Mouse (Mus musculus) urinary bladder, postnatal 10 days (tissue): Measurements from ENCODE around the gene Snhg11.
"Not testable (repeated sequence)": the region's sequence is repeated elsewhere in the genome, so short reads cannot be mapped to it uniquely, and the experiment has no call there.

Source experiments
- DNase-seq: peaks from one replicate; pipeline ENCODE4 v3.0.0; 2022; ENCODE audit warnings: low spot score

The Snhg11 gene

DNA sequence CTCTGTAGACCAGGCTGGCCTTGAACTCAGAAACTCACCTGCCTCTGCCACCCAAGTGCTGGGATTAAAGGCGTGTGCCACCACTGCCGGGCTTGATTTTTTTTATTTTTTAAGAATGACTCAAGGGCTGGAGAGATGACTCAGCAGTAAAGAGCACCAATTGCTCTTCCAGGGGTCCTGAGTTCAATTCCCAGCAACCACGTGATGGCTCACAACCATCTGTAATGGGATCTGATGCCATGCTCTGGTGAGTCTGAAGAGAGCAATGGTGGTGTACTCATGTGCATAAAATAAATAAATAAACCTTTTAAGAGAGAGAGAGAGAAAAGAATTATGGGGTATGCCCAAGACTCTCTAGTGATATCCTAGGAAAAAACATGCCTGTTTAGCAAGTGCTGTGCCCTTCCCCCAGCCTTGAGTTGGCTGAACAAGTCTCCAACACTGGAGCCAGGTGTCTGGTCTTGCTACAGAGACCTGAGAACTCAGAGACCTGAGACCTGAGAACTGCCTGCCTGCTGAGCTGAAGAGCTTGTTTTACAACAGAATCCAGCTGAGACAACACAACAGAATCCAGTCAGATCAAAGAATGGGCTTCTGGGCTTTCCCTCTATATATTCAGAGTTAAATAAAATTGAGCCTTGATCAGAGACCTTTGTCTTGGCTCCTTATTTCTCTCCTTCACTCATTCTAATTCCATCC is 5.8 kb upstream of the Snhg11 start:
- no peak for DNase-seq

DNA sequence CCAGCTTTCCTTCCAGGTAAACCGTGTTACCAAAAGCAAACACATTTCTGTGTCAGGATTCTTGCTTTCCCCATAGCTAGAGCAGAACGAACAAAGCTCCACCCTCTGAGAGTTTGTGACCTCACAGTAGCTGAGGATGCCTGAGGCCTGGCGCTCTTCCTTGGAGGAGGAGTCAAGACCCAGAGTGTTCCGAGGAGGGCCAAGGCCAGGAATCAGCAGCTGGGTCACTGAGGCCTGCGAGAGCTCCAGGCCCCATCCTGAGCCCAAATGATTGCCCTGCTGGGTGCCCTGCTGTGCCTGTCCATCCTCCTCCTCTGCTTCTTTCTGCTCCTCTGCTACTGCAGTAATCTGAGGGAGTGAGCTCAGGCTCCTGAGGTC is 5.3 kb upstream of the Snhg11 start:
- no peak for DNase-seq

DNA sequence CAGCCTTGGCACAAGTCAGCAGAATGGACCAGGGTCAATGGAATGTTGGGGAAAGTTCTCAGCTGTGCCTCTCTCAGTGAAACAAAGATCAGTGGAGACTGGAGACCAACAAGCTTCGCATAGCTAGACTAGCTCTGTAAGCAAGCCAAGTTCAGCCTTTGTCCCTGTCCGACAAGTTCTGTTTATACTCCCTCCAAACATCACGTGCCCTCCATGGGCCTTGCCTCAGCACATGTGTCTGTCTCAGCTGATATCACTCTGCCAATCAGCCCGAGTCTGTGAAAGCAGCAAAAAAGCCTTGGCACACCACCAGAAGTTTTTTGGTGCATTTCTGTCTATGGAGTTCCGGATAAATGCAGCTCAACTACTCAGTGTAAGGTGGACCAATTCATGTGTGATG is 2.4 kb upstream of the Snhg11 start:
- no peak for DNase-seq

DNA sequence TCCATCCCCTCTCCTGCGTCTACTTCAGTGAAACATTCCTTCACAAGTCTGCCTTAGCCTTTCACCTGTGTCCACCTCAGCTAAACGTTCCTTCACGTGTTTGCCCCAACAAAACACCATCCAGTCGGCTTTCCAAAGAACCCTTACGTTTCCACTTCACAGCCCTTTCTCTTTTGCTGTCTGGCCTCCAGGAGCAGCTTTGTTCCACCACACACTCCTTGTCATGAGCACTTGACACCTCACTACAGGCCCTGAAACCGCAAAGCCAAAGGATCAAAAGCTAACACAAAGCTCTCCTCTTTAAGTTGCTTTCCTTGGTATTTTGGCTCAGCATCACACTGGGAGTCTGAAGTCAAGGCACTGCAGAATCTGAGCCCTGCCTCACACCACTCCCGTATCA is 1.9 kb upstream of the Snhg11 start:
- DNase-seq: no peak

DNA sequence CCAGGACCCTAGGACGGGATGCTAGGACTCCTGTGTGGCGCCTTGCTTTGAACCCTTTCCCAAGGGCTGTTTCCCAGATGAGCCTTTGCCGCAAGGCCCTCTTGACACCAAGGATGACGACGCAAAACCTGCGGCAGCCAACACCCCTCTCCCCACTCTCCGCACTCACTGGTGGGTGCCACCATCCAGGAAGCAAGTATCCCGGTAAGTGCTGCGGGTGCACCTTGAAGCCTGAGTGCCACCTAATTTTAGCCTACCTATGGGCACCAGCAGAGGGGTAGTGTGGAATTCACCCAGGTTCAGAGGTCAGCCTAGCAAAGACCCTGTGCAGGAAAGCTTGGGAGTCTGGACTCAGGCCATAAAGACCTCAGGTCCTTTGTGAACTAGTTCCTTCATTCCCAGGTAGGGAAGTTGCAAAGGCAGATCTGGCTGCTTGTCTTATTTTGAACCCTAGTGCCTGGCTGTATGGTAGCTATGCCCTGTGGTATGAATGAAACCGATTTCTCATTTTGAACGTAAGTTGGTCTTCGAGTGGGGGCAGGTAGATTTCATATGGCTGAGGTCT is 767 bp downstream of the Snhg11 start:
- no peak for DNase-seq

DNA sequence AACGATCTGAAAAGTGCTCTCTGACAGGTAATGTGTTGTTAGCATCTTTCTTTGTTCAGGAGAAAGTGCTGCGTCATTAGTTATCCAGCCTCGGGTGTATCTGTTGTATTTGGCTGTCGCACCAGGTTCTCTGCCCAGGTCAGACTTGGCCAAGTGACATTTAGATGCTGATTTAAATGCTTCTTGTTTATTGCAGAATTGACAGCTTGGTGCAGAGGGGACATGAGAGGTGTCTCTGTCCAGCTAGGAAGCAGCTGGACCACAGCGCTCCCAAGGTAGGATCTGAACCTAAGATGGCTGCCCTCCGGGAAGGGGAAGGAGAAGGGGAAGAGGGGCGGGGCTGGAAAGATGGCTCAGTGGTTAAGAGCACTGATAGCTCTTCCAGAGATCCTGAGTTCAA is 1.4 kb downstream of the Snhg11 start:
- DNase-seq: no peak

DNA sequence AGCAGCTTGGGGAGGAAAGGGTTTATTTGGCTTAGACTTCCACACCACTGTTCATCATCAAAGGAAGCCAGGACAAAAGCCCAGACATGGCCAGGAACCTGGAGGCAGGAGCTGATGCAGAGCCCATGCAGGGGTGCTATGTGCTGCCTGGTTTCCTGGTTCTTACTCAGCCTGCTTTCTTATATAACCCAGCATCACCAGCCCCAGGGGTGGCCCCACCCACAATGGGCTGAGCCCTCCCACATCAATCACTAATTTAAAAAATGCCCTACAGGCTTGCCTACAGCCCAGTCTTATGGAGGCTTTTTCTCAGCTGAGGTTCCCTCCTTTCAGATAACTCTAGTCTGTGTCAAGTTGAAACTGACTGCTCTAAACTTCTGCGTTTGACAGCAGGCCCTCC is 2.4 kb downstream of the Snhg11 start:
- DNase-seq: no peak

DNA sequence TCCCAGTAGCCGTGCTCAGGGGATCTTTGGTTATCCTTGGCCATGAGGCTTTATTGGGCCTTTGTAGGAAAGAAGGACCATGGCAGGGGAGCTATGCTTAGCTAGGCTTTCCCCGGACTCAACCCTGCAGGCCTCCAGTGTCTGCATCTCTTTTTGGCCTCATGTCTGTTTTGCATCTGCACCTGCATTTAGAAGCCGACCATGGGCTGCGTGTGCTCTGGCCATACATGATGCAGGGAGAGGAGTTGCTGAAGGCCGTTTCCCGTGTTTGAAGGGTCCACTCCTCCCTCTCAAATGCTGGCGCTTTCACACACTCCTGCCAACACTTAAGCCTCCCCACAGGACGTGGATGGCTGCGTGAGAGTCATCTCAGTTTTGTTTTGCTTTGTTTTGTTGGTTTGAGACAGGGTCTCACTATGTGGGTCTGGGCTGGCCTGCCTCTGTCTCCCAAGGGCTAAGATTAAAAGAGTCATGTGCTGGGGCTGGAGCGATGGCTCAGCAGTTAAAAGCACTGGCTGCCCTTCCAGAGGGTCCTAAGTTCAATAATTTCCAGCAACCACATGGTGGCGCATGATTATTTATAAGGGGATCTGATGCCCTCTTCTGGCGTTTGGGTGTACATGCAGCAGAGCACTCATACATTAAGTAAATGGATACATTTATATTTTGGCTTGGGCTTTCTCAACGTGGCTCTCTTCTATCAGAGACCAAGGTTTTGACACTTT is 4.1 kb downstream of the Snhg11 start:
- DNase-seq: no peak

DNA sequence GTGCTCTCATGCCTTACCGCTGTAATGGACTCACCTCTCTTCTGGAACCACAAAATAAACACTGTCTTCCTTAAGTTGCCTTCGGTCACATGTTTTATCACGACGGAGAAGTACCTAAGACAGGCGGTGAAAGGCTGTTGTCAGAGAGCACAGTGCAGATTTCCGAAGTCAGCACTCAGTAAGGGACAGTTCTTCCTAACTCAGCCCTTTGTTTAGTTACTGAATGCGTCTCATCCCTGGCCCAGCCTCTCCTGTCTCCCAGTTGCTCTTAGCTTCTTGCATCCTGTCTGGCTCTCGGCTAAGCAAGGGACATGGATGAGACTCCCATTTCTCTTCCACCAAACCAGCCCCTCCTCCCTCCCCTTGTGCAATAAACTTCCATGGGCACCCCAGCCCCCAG is 10.6 kb downstream of the Snhg11 start:
- no peak for DNase-seq

DNA sequence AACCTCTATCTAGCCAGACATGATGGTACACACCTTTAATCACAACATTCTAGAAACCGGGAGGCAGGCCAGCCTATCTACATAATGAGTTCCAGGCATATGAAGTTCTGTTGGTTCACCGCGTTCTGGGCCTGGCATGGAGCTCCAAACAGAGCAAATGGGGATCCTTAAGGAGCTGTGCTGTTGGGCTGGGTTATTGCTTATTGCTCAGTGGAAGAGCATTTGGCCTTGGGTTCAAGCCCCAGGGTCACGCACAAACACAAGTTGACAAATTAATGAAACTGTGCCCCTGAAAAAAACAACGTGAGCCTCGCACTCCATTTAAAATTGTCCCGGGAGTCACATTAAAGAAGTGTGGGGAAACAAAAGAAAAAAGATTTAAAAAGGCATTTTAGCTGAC is 14.0 kb downstream of the Snhg11 start:
- DNase-seq: no peak

DNA sequence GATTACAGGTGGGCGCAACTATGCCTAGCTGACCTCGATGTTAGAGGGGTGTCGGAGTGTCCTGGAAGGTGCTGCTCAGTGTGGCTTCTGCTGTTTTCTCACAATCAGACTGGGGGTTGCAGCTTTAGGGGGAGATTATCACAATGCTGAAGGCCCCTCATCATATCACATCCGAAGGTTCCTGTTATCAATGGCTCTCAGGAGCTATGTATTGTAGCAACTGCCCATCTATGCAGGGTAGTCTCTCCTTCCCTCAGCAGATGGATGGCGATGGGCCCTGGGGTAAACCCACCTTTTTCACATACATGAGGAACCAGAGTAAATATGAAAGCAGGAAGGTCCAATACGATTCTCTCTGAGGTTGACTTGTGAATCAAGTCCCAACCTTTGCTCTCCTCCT is 20.9 kb downstream of the Snhg11 start:
- DNase-seq: no peak

DNA sequence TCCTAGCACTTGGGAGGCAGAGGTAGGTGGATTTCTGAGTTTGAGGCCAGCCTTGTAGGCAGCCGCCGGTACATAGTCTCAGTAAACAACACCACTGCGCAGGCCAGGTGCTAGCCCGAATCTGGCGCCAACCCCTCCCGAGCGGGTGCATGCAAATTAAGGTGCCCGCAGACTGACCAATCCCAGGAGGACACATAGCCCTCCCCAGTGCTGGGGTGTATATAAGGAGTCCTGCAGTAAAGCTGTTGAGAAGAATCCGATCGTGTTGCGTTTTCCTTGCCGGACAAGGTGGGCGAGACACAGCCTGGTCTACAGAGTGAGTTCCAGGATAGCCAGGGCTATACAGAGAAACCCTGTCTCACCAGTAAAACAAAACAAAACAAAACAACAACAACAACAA is 21.7 kb downstream of the Snhg11 start:
- DNase-seq: not testable (repeated sequence)

DNA sequence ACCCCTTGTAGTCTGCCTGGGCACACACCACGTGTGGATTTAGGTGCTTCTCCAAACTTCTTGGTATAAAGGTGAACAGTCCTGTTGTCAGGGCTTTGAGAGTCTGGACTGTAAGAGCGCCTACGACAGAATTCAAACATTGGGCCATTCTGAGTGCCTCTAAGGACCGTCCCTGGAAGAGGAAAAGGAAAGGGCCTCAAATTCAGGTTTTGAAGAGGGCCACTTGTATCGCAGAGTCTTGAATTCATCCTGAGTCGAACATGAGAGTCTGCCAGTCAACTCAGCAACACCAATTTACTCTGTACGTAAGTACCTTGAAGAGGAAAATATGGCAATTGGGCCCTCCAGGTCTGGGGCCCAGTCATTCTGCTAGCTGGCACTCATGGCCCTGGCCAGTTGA is 27.5 kb downstream of the Snhg11 start:
- DNase-seq: no peak

DNA sequence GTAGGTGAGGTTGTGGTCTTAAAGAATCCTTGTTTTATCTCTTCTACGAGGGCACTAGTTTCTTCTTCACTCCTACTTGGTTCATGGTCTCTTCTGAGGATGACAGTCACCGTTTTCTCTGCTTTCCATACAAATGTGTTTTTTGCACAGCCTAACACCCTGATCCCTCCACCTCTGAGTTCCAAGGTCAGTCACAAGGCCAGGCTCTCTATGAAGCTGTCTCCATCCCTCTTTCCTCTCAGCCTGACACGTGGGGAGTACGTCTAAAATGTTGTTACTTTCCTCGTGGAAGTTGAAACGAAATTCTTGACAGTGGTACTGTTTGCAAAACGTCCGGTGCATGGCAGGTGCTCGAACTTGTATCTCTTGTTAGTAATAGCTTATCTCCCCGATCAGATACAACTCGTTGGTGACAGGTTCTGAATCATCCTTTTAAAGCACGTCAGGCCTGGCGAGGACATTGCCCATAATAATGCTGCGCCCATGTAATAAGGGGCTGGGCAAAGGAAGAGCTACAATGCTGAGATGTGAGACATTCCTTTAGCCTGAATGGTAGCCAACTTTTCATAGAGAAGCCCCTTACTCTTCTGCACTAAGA is 33.7 kb downstream of the Snhg11 start:
- DNase-seq: no peak

DNA sequence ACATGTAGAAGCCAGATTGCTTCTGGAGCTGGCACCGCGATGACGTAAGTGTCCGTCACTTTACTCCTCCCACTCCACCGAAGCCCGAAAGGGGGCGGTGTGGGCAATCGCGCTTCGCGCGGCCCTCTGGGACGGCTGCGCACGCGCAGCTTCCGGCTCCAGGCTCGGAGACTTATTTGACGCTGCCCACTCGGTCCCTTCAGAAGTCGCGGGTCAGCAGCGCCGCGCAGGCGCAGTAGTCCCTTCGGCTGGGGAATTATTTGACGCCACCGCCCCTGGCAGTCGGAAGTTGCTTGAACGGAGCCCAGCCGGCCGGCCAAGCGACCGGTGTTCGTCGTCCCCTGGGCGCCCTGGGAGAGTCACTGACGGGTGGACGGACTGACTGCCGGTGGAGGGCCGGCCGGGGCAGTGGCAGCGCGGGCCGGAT is 34.2 kb downstream of the Snhg11 start, which contains the start of gene Ralgapb:
Gene Ralgapb, plus strand, starts transcription at position 254 of the 427 bp plus-strand sequence.
- DNase-seq: peak; percentile 97

DNA sequence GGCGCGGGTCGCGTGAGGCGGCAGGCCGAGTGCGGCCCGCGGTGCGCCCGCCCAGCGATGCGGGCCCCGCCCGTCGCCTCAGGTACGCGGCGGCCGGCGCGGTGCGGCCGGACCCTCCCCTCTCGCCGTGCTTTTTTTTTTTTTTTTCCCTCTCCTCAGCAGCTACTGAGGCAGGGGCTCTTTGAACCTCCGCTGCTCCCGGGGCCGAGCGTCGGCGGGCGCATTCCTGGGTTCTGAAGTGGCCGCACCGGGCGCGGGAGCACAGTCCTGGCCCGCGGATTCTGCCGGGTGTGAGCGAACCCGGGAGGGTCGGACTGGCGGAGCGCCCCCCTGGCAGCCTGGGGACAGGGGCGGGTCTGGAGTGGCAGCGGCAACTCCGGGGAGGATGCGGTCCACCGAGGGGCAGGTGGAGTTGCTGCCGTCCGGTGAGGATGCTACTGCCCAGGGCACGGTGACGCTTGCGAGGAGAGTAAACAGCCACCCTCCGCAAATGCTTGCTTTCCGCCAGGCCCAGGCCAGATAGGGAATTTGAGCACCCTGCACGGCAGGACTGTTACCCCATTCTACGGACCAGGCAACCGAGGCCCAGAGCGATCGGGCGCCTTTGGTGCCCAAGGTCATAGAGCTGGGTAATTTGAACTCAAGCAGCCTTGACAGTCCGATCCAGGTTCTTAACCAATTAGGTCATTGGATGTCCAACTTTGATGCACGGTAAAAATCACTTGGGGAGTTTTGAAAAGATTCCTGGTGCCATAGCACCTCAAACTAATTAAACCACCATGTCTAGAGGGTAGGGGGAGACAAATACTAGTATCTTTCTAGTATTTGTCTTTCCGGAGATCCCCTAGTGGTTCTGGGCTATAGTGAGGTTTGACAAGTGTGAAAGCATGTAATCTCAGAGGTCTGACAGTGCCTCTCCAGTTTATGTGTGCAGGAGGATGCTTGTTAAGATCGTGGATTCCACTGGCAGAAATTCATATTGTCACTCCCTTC is 34.9 kb downstream of the Snhg11 start:
- DNase-seq: peak; percentile 11

DNA sequence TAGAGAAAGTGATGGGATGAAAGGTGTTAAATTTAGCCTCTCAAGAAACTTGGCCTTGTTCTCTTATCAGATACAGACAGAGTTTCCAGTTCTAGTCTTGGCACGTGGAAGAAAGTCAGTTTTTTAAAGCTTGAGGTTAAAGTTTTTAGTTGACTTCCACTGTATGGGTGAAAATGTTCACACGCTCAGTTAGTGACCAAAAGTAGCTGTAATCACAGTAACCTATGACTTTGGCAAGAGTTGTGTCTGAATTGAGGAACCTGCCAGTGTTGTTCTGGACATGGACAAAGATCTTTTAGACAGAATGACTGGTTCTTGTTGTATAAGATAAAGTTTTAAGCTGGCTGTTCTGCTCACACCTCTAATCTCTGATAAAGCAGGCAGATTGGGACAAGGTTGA is 37.8 kb downstream of the Snhg11 start:
- no peak for DNase-seq

DNA sequence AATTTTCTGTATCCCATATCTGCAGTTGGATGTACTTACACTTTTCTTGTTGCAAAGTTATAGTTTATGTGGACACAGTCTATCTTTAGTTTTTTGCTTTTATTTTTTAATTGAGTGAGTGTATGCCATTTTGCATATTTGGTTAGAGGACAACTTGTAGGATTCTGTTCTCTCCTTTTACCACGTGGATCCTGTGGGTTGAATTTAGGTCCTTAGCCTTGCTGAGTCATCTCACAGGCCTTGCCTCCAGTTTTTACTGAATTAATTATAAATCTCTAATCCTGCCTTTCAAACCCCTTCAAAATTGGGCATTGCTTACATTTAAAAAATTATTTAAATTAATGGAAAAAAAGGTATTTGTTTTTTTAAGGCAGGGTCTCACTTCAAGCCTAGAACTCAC is 40.4 kb downstream of the Snhg11 start:
- no peak for DNase-seq

DNA sequence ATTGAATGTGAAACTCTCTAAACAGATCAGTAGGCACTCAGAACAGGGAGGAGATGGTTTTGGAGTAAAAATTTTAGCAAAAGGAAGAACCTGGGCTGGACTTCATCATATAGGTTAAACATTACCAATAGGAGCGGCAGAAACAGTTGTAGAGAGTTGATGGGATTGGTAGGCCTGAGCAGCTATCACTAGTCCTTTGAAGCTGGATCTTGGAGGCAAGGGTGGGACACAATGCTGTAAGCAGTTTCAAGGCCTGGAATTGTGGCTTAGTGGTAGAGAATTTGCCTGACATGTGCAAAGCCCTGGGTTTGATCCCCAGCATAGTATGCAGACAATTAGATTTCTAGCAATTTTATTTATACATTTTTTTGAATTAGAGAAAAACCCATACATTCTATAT is 43.2 kb downstream of the Snhg11 start:
- DNase-seq: no peak
